Mouse (Mus musculus) lung, postnatal 4 days (tissue): ENCODE results near the gene Olfr381.
"Not testable (repeated sequence)": the region's sequence is repeated elsewhere in the genome, so short reads cannot be mapped to it uniquely, and the experiment has no call there.

Experiments used
- DNase-seq, 2 experiments: peaks; one replicate each; pipeline ENCODE4 v3.0.0; 2021

Gene Olfr381

DNA sequence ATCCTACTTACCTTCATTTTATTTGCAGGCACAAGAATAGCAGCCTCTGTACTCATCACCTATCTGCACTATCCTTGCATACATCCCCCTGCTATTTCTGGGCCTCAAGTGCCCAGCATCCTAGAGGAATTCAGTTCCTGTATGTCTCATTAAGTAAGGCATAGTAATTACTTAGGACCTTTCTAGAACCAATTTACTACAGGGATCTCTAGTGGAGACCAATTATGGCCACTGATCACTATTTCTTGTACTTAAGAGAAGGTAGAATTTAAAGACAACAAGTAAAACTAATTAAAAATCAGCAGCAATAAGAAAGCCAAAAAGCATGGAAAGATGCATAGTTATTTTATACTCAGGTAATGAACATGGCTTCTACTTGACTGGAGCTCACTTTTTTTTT lies at the start of gene Olfr381:
Gene Olfr381, minus strand, starts transcription at position 101 of the 400 bp plus-strand sequence.
- no peak for DNase-seq

DNA sequence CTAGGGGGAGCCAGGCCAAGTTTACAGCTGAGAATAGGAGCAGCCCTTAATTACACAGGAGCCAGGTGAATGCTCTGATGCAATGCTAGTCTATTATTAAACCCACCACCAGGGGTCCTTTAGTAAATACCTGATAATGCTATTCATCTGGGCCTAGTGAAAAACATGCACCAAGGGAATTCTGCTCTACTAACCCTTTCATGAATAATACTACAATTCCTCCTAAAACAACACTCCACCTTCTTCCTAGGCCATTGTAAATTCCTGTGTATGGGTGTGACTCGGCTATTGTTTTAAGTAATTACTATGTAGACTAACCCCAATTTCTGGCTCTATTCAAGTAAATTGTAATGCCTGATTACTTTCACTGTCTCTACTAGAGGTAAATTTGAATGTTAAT lies 37.6 kb upstream of the Olfr381 start:
- DNase-seq: not testable (repeated sequence)

DNA sequence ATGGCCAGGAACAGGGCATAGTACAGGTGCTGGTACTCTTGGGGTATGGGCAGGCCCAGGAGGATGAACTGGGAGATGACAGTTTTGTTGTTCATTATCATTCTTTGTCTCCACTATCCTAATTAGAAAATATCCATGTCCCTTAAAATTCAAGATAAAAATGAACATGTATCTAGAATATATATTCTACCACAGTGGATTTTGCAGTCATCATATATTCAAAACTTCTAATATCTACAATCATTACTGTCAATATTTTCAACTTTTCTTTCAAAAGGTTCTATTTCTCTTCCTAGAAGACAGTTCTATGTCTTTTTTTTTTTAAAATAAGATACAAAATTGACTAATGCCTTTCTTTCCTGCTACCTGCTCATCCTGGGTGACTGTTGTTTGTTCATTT lies 25.7 kb upstream of the Olfr381 start, which contains the start of gene Olfr382:
Gene Olfr382, minus strand, starts transcription at position 101 of the 400 bp plus-strand sequence.
- no peak for DNase-seq

DNA sequence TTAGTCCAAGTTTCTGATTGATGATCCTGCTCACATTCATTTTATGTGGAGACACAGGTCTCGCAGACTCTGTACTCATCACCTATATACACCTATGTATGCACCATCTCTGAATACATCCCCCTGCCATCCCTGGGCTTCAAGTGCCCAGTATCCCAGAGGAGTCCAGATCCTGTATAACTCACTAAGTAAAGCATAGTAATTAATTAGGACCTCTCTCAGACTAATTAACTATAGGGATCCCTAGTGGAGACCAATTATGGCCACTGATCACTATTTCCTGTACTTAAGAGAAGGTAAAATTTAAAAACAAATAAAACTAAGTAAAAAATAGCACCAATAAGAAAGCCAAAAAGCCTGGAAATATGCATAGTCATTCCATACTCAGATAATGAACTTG lies 34.0 kb downstream of the Olfr381 start, which contains the start of gene Olfr380:
Gene Olfr380, minus strand, starts transcription at position 101 of the 400 bp plus-strand sequence.
- no peak for DNase-seq
